Mouse (Mus musculus) liver, embryonic 16.5 days (tissue): ENCODE results near the gene Ush2a. TPM values are rescaled to one million over a fixed set of nuclear protein-coding genes. Genes with fewer than 3 reads are reported as not detected.

Experiments used
- ATAC-seq: fragments of 200-750 bp; cut with Nextera tagmentation; 2 replicates; pipeline ENCODE4 v1.8.0; 2017; ENCODE audit warnings: low read depth, mild to moderate bottlenecking, moderate number of reproducible peaks, moderate library complexity
- H3K27ac ChIP-seq: fragments of 300-500 bp; sonication (generic); 2 replicates; pipeline ENCODE4 v1.5.1; 2014; ENCODE audit warnings: mild to moderate bottlenecking, low read length
- H3K27me3 ChIP-seq: fragments of 300-500 bp; sonication (generic); 2 replicates; pipeline ENCODE4 v1.6.1; 2014; ENCODE audit warnings: low read depth, low read length, mixed read lengths; ENCODE audit not compliant: control insufficient read depth, insufficient read depth
- H3K36me3 ChIP-seq: fragments of 300-500 bp; sonication (generic); 2 replicates; pipeline ENCODE4 v1.6.1; 2014; ENCODE audit warnings: mild to moderate bottlenecking; ENCODE audit not compliant: control insufficient read depth, insufficient read depth
- H3K4me1 ChIP-seq: fragments of 300-500 bp; sonication (generic); 2 replicates; pipeline ENCODE4 v1.6.1; 2014; ENCODE audit warnings: low read depth, low read length, mixed read lengths; ENCODE audit not compliant: control insufficient read depth
- H3K4me2 ChIP-seq: fragments of 300-500 bp; sonication (generic); 2 replicates; pipeline ENCODE4 v1.6.1; 2014; ENCODE audit warnings: low read depth, low read length, mixed read lengths
- H3K4me3 ChIP-seq: fragments of 300-500 bp; sonication (generic); 2 replicates; pipeline ENCODE4 v1.5.1; 2014; ENCODE audit warnings: low read depth, mild to moderate bottlenecking, low read length
- H3K9ac ChIP-seq: fragments of 300-500 bp; sonication (generic); 2 replicates; pipeline ENCODE4 v1.6.1; 2014; ENCODE audit warnings: low read depth, low read length
- H3K9me3 ChIP-seq: fragments of 300-500 bp; sonication (generic); replicated peaks from 2 replicates; pipeline ENCODE4 v1.6.1; 2016; ENCODE audit warnings: low read length; ENCODE audit not compliant: control insufficient read depth
- WGBS: fragments of 180-500 bp; shearing (Covaris S2); extraction: QIAGEN DNeasy Blood & Tissue Kit; methylation state at CpG from one replicate; pipeline ENCODE4 v1.1.7; 2014; ENCODE audit not compliant: insufficient replicate concordance; 5-methylcytosine and 5-hydroxymethylcytosine counted together
- polyA plus RNA-seq: library from polyadenylated mRNA; unstranded; fragments of >200 nt; fragmentation: Nextera tagmentation; extraction: Ambion mirVana; gene quantifications from 2 replicates; pipeline ENCODE4 v1.2.1, GENCODE M21; 2015

The Ush2a gene
- polyA plus RNA-seq, 1 experiment from 2014 or later, result 0.01 TPM

- 38% methylated on average over 13 of the region's 13 CpGs for WGBS
- ATAC-seq, result no peak
Observed at GRCm38 (mm10) chr1:188549686-188550085, 287.9 kb downstream of the Ush2a start.

GRCm38 (mm10) chr1:188551802-188552201 lies 290.0 kb downstream of the Ush2a start:
- Histone ChIP-seq H3K9me3 (no peaks in the 10 kb centered on the region), H3K9ac (no peak overlapping the region), H3K4me1 (no peaks in the 10 kb centered on the region), H3K4me3 (no peak overlapping the region), H3K4me2 (no peak overlapping the region), H3K27ac (no peak overlapping the region), H3K27me3 (no peaks in the 10 kb centered on the region), H3K36me3 (no peaks in the 10 kb centered on the region)
- no peak for ATAC-seq
- WGBS, result 69% methylated on average over 5 of the region's 5 CpGs

More at GRCm38 (mm10) chr1:188549686-188550085, 287.9 kb downstream of the Ush2a start:
- Histone ChIP-seq H3K9ac (no peak overlapping the region), H3K27me3 (no peaks in the 10 kb centered on the region), H3K9me3 (no peaks in the 10 kb centered on the region), H3K4me1 (no peaks in the 10 kb centered on the region), H3K27ac (no peak overlapping the region), H3K4me3 (no peak overlapping the region), H3K4me2 (no peak overlapping the region), H3K36me3 (no peaks in the 10 kb centered on the region)

- Histone ChIP-seq H3K4me1 (no peaks in the 10 kb centered on the region), H3K4me2 (no peak overlapping the region), H3K9me3 (no peaks in the 10 kb centered on the region), H3K4me3 (no peak overlapping the region), H3K36me3 (no peaks in the 10 kb centered on the region), H3K27me3 (no peaks in the 10 kb centered on the region), H3K27ac (no peak overlapping the region), H3K9ac (no peak overlapping the region)
- no peak for ATAC-seq
- 13% methylated on average over 2 of the region's 2 CpGs for WGBS
Observed at GRCm38 (mm10) chr1:188558911-188559310, 297.1 kb downstream of the Ush2a start.

- Histone ChIP-seq H3K36me3 (no peaks in the 10 kb centered on the region), H3K27me3 (no peaks in the 10 kb centered on the region), H3K9me3 (no peaks in the 10 kb centered on the region), H3K4me2 (no peak overlapping the region), H3K9ac (no peak overlapping the region), H3K4me3 (no peak overlapping the region), H3K4me1 (no peaks in the 10 kb centered on the region), H3K27ac (no peak overlapping the region)
- ATAC-seq, result no peak
- 64% methylated on average over 5 of the region's 5 CpGs for WGBS
Observed at GRCm38 (mm10) chr1:188566229-188566628, 304.4 kb downstream of the Ush2a start.

- no peaks in the 10 kb centered on the region for H3K9me3 ChIP-seq
- no peaks in the 10 kb centered on the region for H3K4me1 ChIP-seq
- no peak overlapping the region for H3K27ac ChIP-seq
- no peak overlapping the region for H3K4me2 ChIP-seq
- H3K27me3 ChIP-seq, result no peaks in the 10 kb centered on the region
- no peak overlapping the region for H3K9ac ChIP-seq
- no peak overlapping the region for H3K4me3 ChIP-seq
- H3K36me3 ChIP-seq, result no peaks in the 10 kb centered on the region
- 65% methylated on average over 4 of the region's 4 CpGs for WGBS
- no peak for ATAC-seq
Observed at GRCm38 (mm10) chr1:188567486-188567885, 305.7 kb downstream of the Ush2a start.

GRCm38 (mm10) chr1:188568295-188568961 lies 306.6 kb downstream of the Ush2a start:
- Histone ChIP-seq H3K27me3 (no peaks in the 10 kb centered on the region), H3K36me3 (no peaks in the 10 kb centered on the region), H3K4me1 (no peaks in the 10 kb centered on the region), H3K4me3 (no peak overlapping the region), H3K4me2 (no peak overlapping the region), H3K9ac (no peak overlapping the region), H3K27ac (no peak overlapping the region), H3K9me3 (no peaks in the 10 kb centered on the region)
- ATAC-seq, result no peak
- WGBS, result 69% methylated on average over 9 of the region's 9 CpGs

GRCm38 (mm10) chr1:188576246-188576747 lies 314.5 kb downstream of the Ush2a start:
- 69% methylated on average over 8 of the region's 8 CpGs for WGBS

GRCm38 (mm10) chr1:188577376-188577775 lies 315.6 kb downstream of the Ush2a start:
- no peak overlapping the region for H3K9ac ChIP-seq
- ATAC-seq, result no peak
- no peaks in the 10 kb centered on the region for H3K36me3 ChIP-seq
- 82% methylated on average over 4 of the region's 4 CpGs for WGBS
- no peak overlapping the region for H3K4me3 ChIP-seq
- no peaks in the 10 kb centered on the region for H3K27me3 ChIP-seq
- H3K9me3 ChIP-seq, result no peaks in the 10 kb centered on the region
- no peak overlapping the region for H3K27ac ChIP-seq
- no peaks in the 10 kb centered on the region for H3K4me1 ChIP-seq
- no peak overlapping the region for H3K4me2 ChIP-seq

More at GRCm38 (mm10) chr1:188576246-188576747, 314.5 kb downstream of the Ush2a start:
- no peak overlapping the region for H3K4me2 ChIP-seq
- no peak overlapping the region for H3K27ac ChIP-seq
- no peaks in the 10 kb centered on the region for H3K36me3 ChIP-seq
- H3K4me1 ChIP-seq, result no peaks in the 10 kb centered on the region
- ATAC-seq, result no peak
- H3K27me3 ChIP-seq, result no peaks in the 10 kb centered on the region
- no peak overlapping the region for H3K9ac ChIP-seq
- no peak overlapping the region for H3K4me3 ChIP-seq
- no peaks in the 10 kb centered on the region for H3K9me3 ChIP-seq

GRCm38 (mm10) chr1:188581136-188581535 lies 319.3 kb downstream of the Ush2a start:
- Histone ChIP-seq H3K36me3 (no peaks in the 10 kb centered on the region), H3K4me1 (no peaks in the 10 kb centered on the region), H3K4me2 (no peak overlapping the region), H3K9ac (no peak overlapping the region), H3K4me3 (no peak overlapping the region), H3K27ac (no peak overlapping the region), H3K27me3 (no peaks in the 10 kb centered on the region), H3K9me3 (no peaks in the 10 kb centered on the region)
- whole genome bisulfite sequencing, result 46% methylated on average over 4 of the region's 4 CpGs
- no peak for ATAC-seq
